Mouse (Mus musculus) thymus, adult 2 months (tissue): ENCODE measurements around the gene Hyal3. TPM values are rescaled to one million over a fixed set of nuclear protein-coding genes. Genes with fewer than 3 reads are reported as not detected.

Experiments used
- DNase-seq: peaks from one replicate; pipeline ENCODE4 v3.0.0; 2021
- H3K27ac ChIP-seq: fragments of 200-500 bp; 2 replicates; pipeline ENCODE4 v1.5.1; 2012; ENCODE audit warnings: low read length, control low read depth; ENCODE audit not compliant: control insufficient read depth, insufficient read depth
- H3K27me3 ChIP-seq: fragments of 200-500 bp; 2 replicates; pipeline ENCODE4 v1.6.1; 2012; ENCODE audit warnings: mild to moderate bottlenecking, low read length, moderate library complexity, mixed read lengths; ENCODE audit not compliant: control insufficient read depth, insufficient read depth
- H3K36me3 ChIP-seq: fragments of 200-500 bp; 2 replicates; pipeline ENCODE4 v1.6.1; 2012; ENCODE audit warnings: mild to moderate bottlenecking, low read length, moderate library complexity; ENCODE audit not compliant: control insufficient read depth, insufficient read depth
- H3K4me1 ChIP-seq: fragments of 200-500 bp; replicated peaks from 2 replicates; pipeline ENCODE4 v1.6.1; 2012; ENCODE audit warnings: low read length; ENCODE audit not compliant: control insufficient read depth, insufficient read depth
- H3K4me3 ChIP-seq: fragments of 200-500 bp; 2 replicates; pipeline ENCODE4 v1.5.1; 2012; ENCODE audit warnings: mild to moderate bottlenecking, low read length, control low read depth, moderate library complexity; ENCODE audit not compliant: control insufficient read depth, insufficient read depth
- CTCF ChIP-seq: fragments of 200-500 bp; IDR thresholded peaks from 2 replicates; pipeline ENCODE4 v1.5.1; 2012; ENCODE audit warnings: mild to moderate bottlenecking, control low read depth, low read length, moderate library complexity, borderline replicate concordance; ENCODE audit not compliant: control insufficient read depth, poor library complexity, insufficient read depth; ENCODE audit errors: extremely low read depth
- POLR2A ChIP-seq: fragments of 200-500 bp; IDR thresholded peaks from 2 replicates; pipeline ENCODE4 v1.6.1; 2012; ENCODE audit warnings: mild to moderate bottlenecking, low read length, control low read depth, moderate library complexity; ENCODE audit not compliant: control insufficient read depth, poor library complexity, insufficient read depth; ENCODE audit errors: extremely low read depth
- WGBS: fragments of 180-500 bp; shearing (Covaris S2); methylation state at CpG from one replicate; pipeline ENCODE4 v1.1.7; 2018; 5-methylcytosine and 5-hydroxymethylcytosine counted together
- polyA plus RNA-seq: library from polyadenylated mRNA; depleted of rRNA; stranded (reverse); fragments of >200 nt; gene quantifications from 2 replicates; pipeline ENCODE4 v1.2.3, GENCODE M21; 2012

Hyal3 gene
- polyA plus RNA-seq, 1 experiment = 2.4 TPM

DNA sequence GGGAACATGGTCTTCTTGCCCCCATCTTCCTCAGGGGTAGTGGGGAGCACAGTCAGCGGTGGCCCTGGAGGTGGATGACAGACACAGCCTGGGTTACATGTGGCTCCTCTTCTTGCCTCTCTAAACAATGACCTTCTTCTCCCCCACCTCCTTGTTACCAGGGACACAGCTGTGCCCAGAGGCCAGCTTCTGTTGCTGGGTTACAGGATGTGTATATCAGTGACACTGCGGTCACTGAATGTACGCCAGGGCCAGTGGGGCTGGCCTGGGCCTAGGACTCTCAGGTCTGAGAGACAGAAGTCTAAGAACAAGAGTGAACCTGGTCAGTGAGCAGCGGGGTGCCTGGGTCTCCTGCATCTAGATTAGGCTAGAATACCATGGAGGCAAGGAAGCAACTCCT is 34.4 kb downstream of the Hyal3 start:
- no peak for DNase-seq
- Histone ChIP-seq H3K4me3 (no peak overlapping the region), H3K27me3 (no peaks in the 10 kb centered on the region), H3K27ac (no peak overlapping the region), H3K36me3 (peaks cover 62% of the 10 kb centered on the region), H3K4me1 (peaks cover 19% of the 10 kb centered on the region)
- WGBS = 97% methylated on average over 4 of the region's 4 CpGs
- TF ChIP-seq CTCF (no peak), POLR2A (no peak)

DNA sequence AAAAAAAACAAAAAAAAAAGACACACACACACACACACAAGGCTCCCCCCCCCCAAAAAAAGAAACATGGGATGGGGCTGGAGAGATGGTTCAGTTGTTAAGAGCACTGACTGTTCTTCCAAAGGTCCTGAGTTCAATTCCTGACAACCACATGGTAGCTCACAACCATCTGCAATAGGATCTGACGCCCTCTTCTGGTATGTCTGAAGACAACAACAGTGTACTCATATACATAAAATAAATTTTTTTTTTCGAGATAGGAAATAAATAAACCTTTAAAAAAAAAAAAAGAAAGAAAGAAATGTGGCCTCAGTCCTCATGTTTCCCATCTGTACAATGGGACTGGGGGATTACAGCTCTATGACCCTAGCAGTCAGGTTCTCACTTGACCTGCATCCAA is 36.8 kb downstream of the Hyal3 start:
- no peak for TF ChIP-seq CTCF
- TF ChIP-seq POLR2A = no peak
- H3K27me3 ChIP-seq = no peaks in the 10 kb centered on the region
- no peak overlapping the region for H3K27ac ChIP-seq
- DNase-seq = no peak
- H3K4me3 ChIP-seq = no peak overlapping the region
- H3K4me1 ChIP-seq = peaks cover 5% of the 10 kb centered on the region; the same call in 1 of the 2 replicates
- WGBS = 89% methylated on average over 2 of the region's 2 CpGs
- H3K36me3 ChIP-seq = peaks cover 71% of the 10 kb centered on the region

DNA sequence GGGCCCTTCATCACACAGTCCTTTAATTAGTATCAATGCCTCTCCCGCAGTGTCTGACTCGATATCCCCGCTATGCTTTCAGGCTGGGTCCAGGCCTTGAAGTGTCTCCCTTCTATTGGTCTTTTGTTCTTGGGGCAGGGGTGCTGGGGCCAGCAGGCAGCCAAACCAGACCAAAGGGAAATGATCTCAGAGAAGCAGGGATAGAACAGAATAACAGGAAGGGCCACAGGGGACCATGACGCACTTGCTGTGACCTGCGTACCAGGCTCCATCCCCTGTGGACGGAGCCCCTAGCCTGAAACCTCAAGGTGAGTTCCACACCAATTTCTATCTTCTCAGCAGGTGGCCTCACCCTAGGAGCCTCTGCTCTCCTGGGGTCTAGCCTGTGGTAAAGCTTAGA is 37.5 kb downstream of the Hyal3 start:
- DNase-seq = no peak
- H3K4me1 ChIP-seq = peaks cover 1% of the 10 kb centered on the region; the same call in 1 of the 2 replicates
- WGBS = 97% methylated on average over 6 of the region's 6 CpGs
- no peak overlapping the region for H3K4me3 ChIP-seq
- no peak for TF ChIP-seq POLR2A
- TF ChIP-seq CTCF = no peak
- no peak overlapping the region for H3K27ac ChIP-seq
- H3K36me3 ChIP-seq = peaks cover 71% of the 10 kb centered on the region
- H3K27me3 ChIP-seq = no peaks in the 10 kb centered on the region

DNA sequence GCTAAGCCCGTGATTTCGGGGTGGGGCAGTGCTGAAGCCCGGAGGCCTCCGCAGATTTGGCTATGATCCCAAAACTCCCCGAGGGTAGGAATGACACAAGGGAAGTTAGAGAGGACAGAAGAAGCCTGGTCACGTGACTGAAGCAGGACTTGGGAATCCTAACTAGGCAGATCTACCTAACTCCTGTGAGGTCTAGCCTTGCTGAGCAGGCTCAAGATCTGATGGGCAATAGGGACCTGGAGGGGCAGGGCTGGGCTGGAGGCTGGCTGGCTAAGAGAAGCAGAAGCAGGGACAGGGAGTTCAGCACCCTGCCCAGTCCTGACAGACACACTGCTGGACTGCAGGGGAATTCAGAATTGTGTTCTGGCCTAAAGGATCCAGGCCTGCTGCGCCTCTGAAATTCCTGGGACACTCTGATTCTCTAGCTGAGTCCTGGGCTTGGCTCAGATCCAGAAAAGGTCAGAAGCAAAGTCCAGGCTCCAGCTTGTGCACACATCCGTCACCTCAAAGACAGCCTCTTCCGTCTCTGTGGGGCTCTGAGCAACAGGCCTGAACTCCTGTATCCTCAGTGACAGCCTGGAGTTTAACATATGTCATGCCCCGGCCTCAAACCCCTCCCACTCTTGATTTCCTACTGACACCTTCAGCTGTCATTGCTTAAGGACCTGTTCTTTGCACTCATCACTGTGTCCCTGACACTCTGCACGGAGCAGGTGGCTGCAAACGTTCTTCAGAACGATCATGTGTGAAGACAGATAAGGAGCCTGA is 38.3 kb downstream of the Hyal3 start:
- Histone ChIP-seq H3K36me3 (peaks cover 68% of the 10 kb centered on the region), H3K4me1 (peaks cover 5% of the 10 kb centered on the region), H3K27ac (no peak overlapping the region), H3K4me3 (no peak overlapping the region), H3K27me3 (no peaks in the 10 kb centered on the region)
- WGBS = 90% methylated on average over 13 of the region's 13 CpGs
- DNase-seq = no peak
- TF ChIP-seq CTCF = no peak
- no peak for TF ChIP-seq POLR2A

DNA sequence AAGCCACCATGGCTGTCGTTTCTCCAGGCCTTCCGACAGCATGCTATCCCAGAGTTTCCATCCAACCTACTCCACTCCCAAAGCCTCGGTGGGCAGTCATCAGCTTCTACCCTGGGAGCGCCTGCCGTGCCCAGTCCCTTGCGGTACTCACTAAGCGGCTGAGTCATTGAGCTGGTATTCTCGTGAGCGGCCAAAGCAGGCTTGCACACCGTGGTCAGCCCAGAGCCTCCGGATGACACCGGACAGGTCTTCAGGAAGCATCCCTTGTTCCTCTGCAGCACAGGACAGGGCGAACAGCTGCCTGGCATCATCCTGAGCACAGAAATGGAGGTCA is 38.9 kb downstream of the Hyal3 start:
- WGBS = 93% methylated on average over 13 of the region's 13 CpGs
- Histone ChIP-seq H3K4me1 (peaks cover 11% of the 10 kb centered on the region), H3K4me3 (no peak overlapping the region), H3K36me3 (peaks cover 63% of the 10 kb centered on the region), H3K27ac (no peak overlapping the region), H3K27me3 (no peaks in the 10 kb centered on the region)
- TF ChIP-seq CTCF (no peak), POLR2A (no peak)
- DNase-seq = no peak

DNA sequence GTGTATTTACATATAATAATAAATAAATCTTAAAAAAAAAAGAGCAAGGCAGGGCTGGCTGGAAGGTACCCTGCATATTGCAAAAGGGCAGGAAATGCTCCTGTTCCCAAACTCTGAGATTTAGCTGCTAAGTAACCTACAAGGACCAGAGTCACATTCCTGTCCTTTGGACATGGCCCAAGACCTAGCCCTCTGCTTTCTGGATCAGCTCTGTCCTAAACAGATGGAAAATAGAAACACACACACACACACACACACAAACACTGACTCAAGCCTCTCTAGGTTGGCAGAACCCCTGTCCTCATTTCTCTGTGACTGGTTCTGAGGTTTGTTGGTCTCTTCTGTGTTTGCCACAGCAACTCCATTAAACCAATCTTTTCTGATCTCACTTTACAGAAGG is 40.3 kb downstream of the Hyal3 start:
- peaks cover 23% of the 10 kb centered on the region for H3K4me1 ChIP-seq
- no peak overlapping the region for H3K4me3 ChIP-seq
- no peaks in the 10 kb centered on the region for H3K27me3 ChIP-seq
- peaks cover 48% of the 10 kb centered on the region for H3K36me3 ChIP-seq
- TF ChIP-seq POLR2A = no peak
- no peak for TF ChIP-seq CTCF
- no peak overlapping the region for H3K27ac ChIP-seq
- no peak for DNase-seq
